Mouse (Mus musculus) lung, adult 18-20 months (tissue): ENCODE data around the gene Edrf1.
A peak's percentile ranks its signal among the peaks of the same experiment; 100 is the strongest.

Experiments
- DNase-seq, 2 experiments: peaks; one replicate each; pipeline ENCODE4 v3.0.0; 2022; ENCODE audit warnings: mixed read lengths in 2 of 2

Gene Edrf1

GRCm38 (mm10) chr7:133637361-133638305 is at the start of gene Edrf1:
TSS of gene Edrf1 (plus strand) at chr7:133637543.
- DNase-seq: peak; percentile 99 to 100

GRCm38 (mm10) chr7:133591750-133592149 is 45.6 kb upstream of the Edrf1 start:
- DNase-seq: no peak

GRCm38 (mm10) chr7:133600558-133600957 is 36.8 kb upstream of the Edrf1 start:
- no peak for DNase-seq

GRCm38 (mm10) chr7:133602058-133602457 is 35.3 kb upstream of the Edrf1 start, which contains the start of gene Tex36:
TSS of gene Tex36 (minus strand) at chr7:133602158.
- DNase-seq: no peak

- DNase-seq: no peak
Observed at GRCm38 (mm10) chr7:133603156-133603555, 34.2 kb upstream of the Edrf1 start.

- DNase-seq: no peak
Observed at GRCm38 (mm10) chr7:133604427-133605081, 32.8 kb upstream of the Edrf1 start.

- no peak for DNase-seq
Observed at GRCm38 (mm10) chr7:133607331-133607730, 30.0 kb upstream of the Edrf1 start.

GRCm38 (mm10) chr7:133607883-133608575 is 29.3 kb upstream of the Edrf1 start:
- DNase-seq: no peak

- DNase-seq: no peak
Observed at GRCm38 (mm10) chr7:133608631-133609340, 28.6 kb upstream of the Edrf1 start.

- DNase-seq: no peak
Observed at GRCm38 (mm10) chr7:133609585-133609984, 27.8 kb upstream of the Edrf1 start.

- no peak for DNase-seq
Observed at GRCm38 (mm10) chr7:133612981-133613380, 24.4 kb upstream of the Edrf1 start.

GRCm38 (mm10) chr7:133620721-133621120 is 16.6 kb upstream of the Edrf1 start:
- no peak for DNase-seq

GRCm38 (mm10) chr7:133623226-133623625 is 14.1 kb upstream of the Edrf1 start:
- no peak for DNase-seq

GRCm38 (mm10) chr7:133627184-133627936 is 10.0 kb upstream of the Edrf1 start:
- no peak for DNase-seq

GRCm38 (mm10) chr7:133630821-133631220 is 6.5 kb upstream of the Edrf1 start:
- DNase-seq: no peak

- DNase-seq: peak; percentile 47 to 49
Observed at GRCm38 (mm10) chr7:133632476-133632875, 4.9 kb upstream of the Edrf1 start.

- DNase-seq: no peak
Observed at GRCm38 (mm10) chr7:133634932-133635650, 2.3 kb upstream of the Edrf1 start.

GRCm38 (mm10) chr7:133636738-133637352 is 498 bp upstream of the Edrf1 start:
- peak; percentile 86 to 88 for DNase-seq

GRCm38 (mm10) chr7:133638306-133638705 is 963 bp downstream of the Edrf1 start:
- DNase-seq: peak; percentile 5

GRCm38 (mm10) chr7:133638821-133639220 is 1.5 kb downstream of the Edrf1 start:
- no peak for DNase-seq

- DNase-seq: no peak
Observed at GRCm38 (mm10) chr7:133645716-133646115, 8.4 kb downstream of the Edrf1 start.
